In the genomic region with DNA sequence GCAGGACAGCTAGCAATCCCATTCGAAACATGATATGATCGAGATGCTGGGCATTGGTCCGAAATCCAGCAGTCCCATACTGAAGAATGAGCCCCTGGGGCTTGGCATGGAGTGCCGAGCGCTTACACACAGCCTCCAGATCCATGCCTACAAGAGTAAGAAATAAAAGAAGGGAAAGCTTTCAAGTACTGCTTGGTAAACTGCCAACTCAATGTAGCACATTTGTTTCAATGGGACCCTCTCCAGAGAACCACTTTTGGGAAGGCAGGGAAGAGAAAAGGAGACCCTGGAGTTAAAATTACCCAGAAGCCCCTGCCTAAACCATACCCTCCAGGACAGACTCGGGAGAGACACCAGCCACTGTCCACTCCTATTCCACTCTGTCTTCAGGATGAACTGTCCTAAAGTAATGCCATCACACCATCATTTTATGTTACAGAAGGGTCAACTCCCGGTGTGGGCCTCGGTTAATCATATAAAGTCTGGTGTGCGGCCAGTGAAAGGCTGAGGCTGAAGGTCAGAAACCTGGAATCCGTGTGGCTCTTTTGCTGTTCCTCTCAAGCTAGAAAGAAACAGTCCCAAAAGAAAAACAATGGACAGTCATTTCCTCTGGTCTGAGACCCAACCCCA, we compare ENCODE assay signal across 9 mouse cellular contexts. TPM values are rescaled to one million over a fixed set of nuclear protein-coding genes. Genes with fewer than 3 reads are reported as not detected.
DNase-seq lines count a peak whose midpoint lies in the region.
"Had no signal": no experiment of that assay in that cellular context is flagged by ENCODE, and none has a peak within 500 bp of the region (broad histone marks: within the 10 kb centered on the region; RNA-seq: fewer than 3 reads in every experiment).

No protein-coding gene starts in this region.

- H3K27ac ChIP-seq in embryonic facial prominence, embryonic 10.5 days (replicated peaks): no peak overlapping the region
- H3K27ac ChIP-seq in macrophage: no peak overlapping the region

- peaks cover 20% of the 10 kb centered on the region for H3K4me1 ChIP-seq in embryonic facial prominence, embryonic 10.5 days

- 81% methylated on average over 10 of the region's 10 CpGs for WGBS in embryonic facial prominence, embryonic 10.5 days
- 91% methylated on average over 10 of the region's 10 CpGs for WGBS in macrophage (ENCODE audit: missing documents)

- H3K79me2 ChIP-seq in macrophage (ENCODE audit: inconsistent target): no peaks in the 10 kb centered on the region; the same call in 1 of the 2 replicates

- H3K9me3 ChIP-seq in embryonic facial prominence, embryonic 10.5 days: no peaks in the 10 kb centered on the region

- H3K4me3 ChIP-seq in embryonic facial prominence, embryonic 10.5 days: peak overlapping the region; percentile 80
- peak overlapping the region; percentile 62; the same call in 1 of the 2 replicates for H3K4me3 ChIP-seq in macrophage (ENCODE audit: inconsistent target)

- peak; percentile 29 for DNase-seq in cerebellum, adult 11-12 months
- DNase-seq in cerebellum, adult 8-10 months: no peak
- DNase-seq in embryonic facial prominence, embryonic 10.5 days (ENCODE audit: low spot score): no peak
- peak; percentile 37 for DNase-seq in kidney, adult 11 months
- DNase-seq in frontal cortex, postnatal 36 days (ENCODE audit: low spot score in 2 of 2): no peak
- no peak for DNase-seq in layer of hippocampus, postnatal 14 days (ENCODE audit: low spot score in 2 of 2)
- DNase-seq in layer of hippocampus, adult 11-12 months (ENCODE audit: low spot score): no peak
- DNase-seq: adrenal gland, adult 8-10 months had no signal

- H3K36me3 ChIP-seq in embryonic facial prominence, embryonic 10.5 days (replicated peaks): peaks cover 37% of the 10 kb centered on the region
- peaks cover 17% of the 10 kb centered on the region; the same call in 1 of the 2 replicates for H3K36me3 ChIP-seq in macrophage (ENCODE audit: inconsistent target)

- no peaks in the 10 kb centered on the region for H3K27me3 ChIP-seq in embryonic facial prominence, embryonic 10.5 days (replicated peaks; ENCODE audit: low read depth, poor library complexity, severe bottlenecking)

RNA-seq across cellular contexts. Expression of a gene that starts 1.3 kb away (rescaled TPM):
- 34.0 and 34.2 TPM in 2 replicates for polyA plus RNA-seq in embryonic facial prominence, embryonic 10.5 days (2016; fragmentation: Nextera tagmentation; extraction: Ambion mirVana)
- total RNA-seq in macrophage (2018; cell fraction: chromatin; rRNA removed): 10 to 100 TPM in 25 of 26 experiments, 1 to 10 TPM in 1; 10.0 to 35.3 (median 18.0) TPM
- 1 to 10 TPM; 3.6 to 7.4 (median 5.8) TPM for total RNA-seq in macrophage (2018; cell fraction: cytosol; rRNA removed)
- total RNA-seq in macrophage (2018; cell fraction: nucleus; rRNA removed): 10 to 100 TPM in 19 of 26 experiments, 1 to 10 TPM in 7; 6.2 to 19.1 (median 11.5) TPM
- 4.3 to 8.6 TPM (median 6.5 TPM) in 3 replicates for polyA plus RNA-seq in macrophage (2018)
- 10 to 100 TPM; 18.1 to 18.8 TPM for total RNA-seq in layer of hippocampus, postnatal 14 days (2021)

RNA-seq across cellular contexts. Expression of a gene that starts 1.4 kb away (rescaled TPM):
- 2.6 and 2.9 TPM in 2 replicates for polyA plus RNA-seq in embryonic facial prominence, embryonic 10.5 days (2016; fragmentation: Nextera tagmentation; extraction: Ambion mirVana)
- 1 to 10 TPM in 2 of 26 experiments, under 1 TPM in 4, not detected in 20; 0.45 to 1.1 (median 0.81) TPM for total RNA-seq in macrophage (2018; cell fraction: chromatin; rRNA removed)
- 1 to 10 TPM in 25 of 26 experiments, under 1 TPM in 1; 0.85 to 3.5 (median 1.9) TPM for total RNA-seq in macrophage (2018; cell fraction: cytosol; rRNA removed)
- total RNA-seq in macrophage (2018; cell fraction: nucleus; rRNA removed): 1 to 10 TPM in 12 of 26 experiments, under 1 TPM in 8, not detected in 6; 0.35 to 4.2 (median 1.1) TPM
- polyA plus RNA-seq in macrophage (2018): 1.8 to 3.6 TPM (median 3.1 TPM) in 3 replicates
- 10 to 100 TPM; 32.3 to 35.7 TPM for total RNA-seq in layer of hippocampus, postnatal 14 days (2021)

Comparison
In these comparisons a context has a peak if more than half of its experiments do, and no peak if none do; other contexts are left out.
1. DNase-seq: peak in cerebellum, adult 11-12 months (single experiment) and kidney, adult 11 months (single experiment); none in cerebellum, adult 8-10 months (single experiment), embryonic facial prominence, embryonic 10.5 days (single experiment), frontal cortex, postnatal 36 days (0 of 2), layer of hippocampus, postnatal 14 days (0 of 2) and layer of hippocampus, adult 11-12 months (single experiment).